In genomic region chr11:96345893-96346806, GRCm38 (mm10) we compare ENCODE assay signal across 9 mouse cellular contexts. TPM values are rescaled to one million over a fixed set of nuclear protein-coding genes. Genes with fewer than 3 reads are reported as not detected.
A peak's percentile ranks its signal among the peaks of the same experiment; 100 is the strongest.
DNase-seq lines count a peak whose midpoint lies in the region; ATAC-seq and TF ChIP-seq lines count a peak whose summit lies in the region.
"Had no signal": no experiment of that assay in that cellular context is flagged by ENCODE, and none has a peak within 500 bp of the region (broad histone marks: within the 10 kb centered on the region; RNA-seq: fewer than 3 reads in every experiment).

No protein-coding gene starts in this region.

- H3K4me2 ChIP-seq in hindbrain, postnatal 0 days (ENCODE audit: low read depth, low read length): peak overlapping the region; percentile 58
- peak overlapping the region; percentile 62 for H3K4me2 ChIP-seq in liver, embryonic 11.5 days
- H3K4me2 ChIP-seq in midbrain, embryonic 16.5 days (ENCODE audit: low read length): no peak overlapping the region

- no peaks in the 10 kb centered on the region for H3K9me3 ChIP-seq in ES-E14 (ENCODE audit: control insufficient read depth, insufficient read depth, low read depth, low read length)
- H3K9me3 ChIP-seq in hindbrain, postnatal 0 days (ENCODE audit: low read length): no peaks in the 10 kb centered on the region
- H3K9me3 ChIP-seq in liver, embryonic 11.5 days (ENCODE audit: control insufficient read depth, low read length): no peaks in the 10 kb centered on the region
- H3K9me3 ChIP-seq in midbrain, embryonic 16.5 days (replicated peaks; ENCODE audit: control insufficient read depth, low read length, poor library complexity, severe bottlenecking): 0 out of 2 replicates have a peak, but pooled peaks cover 2% of the 10 kb centered on the region

- peaks cover 68% of the 10 kb centered on the region for H3K27me3 ChIP-seq in hindbrain, postnatal 0 days (ENCODE audit: insufficient read depth, low read length)
- peaks cover 94% of the 10 kb centered on the region for H3K27me3 ChIP-seq in liver, embryonic 11.5 days (replicated peaks; ENCODE audit: control insufficient read depth, insufficient read depth, low read length)
- peaks cover 86% of the 10 kb centered on the region for H3K27me3 ChIP-seq in midbrain, embryonic 16.5 days (ENCODE audit: control insufficient read depth, insufficient read depth, low read depth, low read length)

- H3K27ac ChIP-seq in ES-E14 (ENCODE audit: insufficient read depth, low read depth, low read length, poor library complexity, severe bottlenecking): no peak overlapping the region
- H3K27ac ChIP-seq in hindbrain, postnatal 0 days: peak overlapping the region; percentile 89
- peak overlapping the region; percentile 8; the same call in 1 of the 2 replicates for H3K27ac ChIP-seq in liver, embryonic 11.5 days (ENCODE audit: low read depth, low read length)
- no peak overlapping the region for H3K27ac ChIP-seq in midbrain, embryonic 16.5 days (ENCODE audit: low read length)

- peaks cover 0 to 10% of the 10 kb centered on the region in 2 experiments; a peak in 1 of 4 replicates for H3K4me1 ChIP-seq in ES-E14 (ENCODE audit: control insufficient read depth in 2 of 2, insufficient read depth in 2 of 2, low read length in 2 of 2, poor library complexity in 1 of 2)
- 0 out of 2 replicates have a peak, but pooled peaks cover 4% of the 10 kb centered on the region for H3K4me1 ChIP-seq in hindbrain, postnatal 0 days (ENCODE audit: insufficient read depth, low read length)
- H3K4me1 ChIP-seq in liver, embryonic 11.5 days (replicated peaks; ENCODE audit: control insufficient read depth, insufficient read depth, low read length): peaks cover 11% of the 10 kb centered on the region
- peaks cover 3% of the 10 kb centered on the region for H3K4me1 ChIP-seq in midbrain, embryonic 16.5 days (ENCODE audit: control insufficient read depth, insufficient read depth, low read length)

- H3K9ac ChIP-seq in ES-E14 (ENCODE audit: insufficient read depth, low read depth, low read length, poor library complexity, severe bottlenecking): no peak overlapping the region
- H3K9ac ChIP-seq in hindbrain, postnatal 0 days (replicated peaks; ENCODE audit: low read length): peak overlapping the region; percentile 31
- peak overlapping the region; percentile 4 for H3K9ac ChIP-seq in liver, embryonic 11.5 days (ENCODE audit: low read depth, low read length)
- no peak overlapping the region for H3K9ac ChIP-seq in midbrain, embryonic 16.5 days (ENCODE audit: low read depth, low read length)

- 2% methylated on average over 44 of the region's 45 CpGs for WGBS in hindbrain, postnatal 0 days
- 9% methylated on average over 45 of the region's 45 CpGs for WGBS in liver, embryonic 11.5 days
- WGBS in midbrain, embryonic 16.5 days: 2% methylated on average over 45 of the region's 45 CpGs

- peak; percentile 63 for DNase-seq in embryo, embryonic 10.5 days (ENCODE audit: low spot score)
- no peak for DNase-seq in embryo, embryonic 10 days (ENCODE audit: low spot score)
- no peak for DNase-seq in ES-E14 (ENCODE audit: low read depth, low spot score)
- DNase-seq in hindbrain, postnatal 0 days (ENCODE audit: low spot score): peak; percentile 53
- DNase-seq in liver, embryonic 11.5 days (ENCODE audit: low spot score): no peak
- DNase-seq in frontal cortex, postnatal 10 days (ENCODE audit: low spot score in 2 of 2): no peak
- no peak for DNase-seq in gastrocnemius, adult 8-10 months (ENCODE audit: low spot score in 2 of 2)
- DNase-seq: right cerebral cortex, postnatal 4 days had no signal

- H3K36me3 ChIP-seq in ES-E14 (ENCODE audit: control insufficient read depth, insufficient read depth, low read length, poor library complexity, severe bottlenecking): no peaks in the 10 kb centered on the region
- H3K36me3 ChIP-seq in hindbrain, postnatal 0 days (ENCODE audit: insufficient read depth, low read length): no peaks in the 10 kb centered on the region
- H3K36me3 ChIP-seq in liver, embryonic 11.5 days (ENCODE audit: control insufficient read depth, insufficient read depth, low read length): no peaks in the 10 kb centered on the region
- no peaks in the 10 kb centered on the region for H3K36me3 ChIP-seq in midbrain, embryonic 16.5 days (ENCODE audit: control insufficient read depth, insufficient read depth, low read length)

- 0 out of 2 replicates have a peak, but pooled peaks have one; percentile 41 for ATAC-seq in hindbrain, postnatal 0 days
- no peak for ATAC-seq in liver, embryonic 11.5 days (replicated peaks; ENCODE audit: low FRiP score)
- ATAC-seq in midbrain, embryonic 16.5 days: no peak

- H3K4me3 ChIP-seq in ES-E14 (ENCODE audit: insufficient read depth in 1 of 2, low read depth in 1 of 2, low read length in 2 of 2, poor library complexity in 1 of 2, severe bottlenecking in 1 of 2): peak overlapping the region; percentile 14 to 32; a peak in 3 of 4 replicates
- H3K4me3 ChIP-seq in hindbrain, postnatal 0 days (ENCODE audit: low read length): peak overlapping the region; percentile 23
- H3K4me3 ChIP-seq in liver, embryonic 11.5 days (ENCODE audit: low read depth, low read length): peak overlapping the region; percentile 36
- no peak overlapping the region for H3K4me3 ChIP-seq in midbrain, embryonic 16.5 days (ENCODE audit: low read depth, low read length)

- in situ Hi-C loops in ES-E14 (cut with MboI; ENCODE audit: low sequenced_read_pairs in 2 of 2, unreplicated experiment in 2 of 2): no loop called here

- TF ChIP-seq CTCF in hindbrain, postnatal 0 days (IDR thresholded peaks at IDR 0.05; ENCODE audit: low read depth): no peak

TF ChIP-seq in ES-E14, 5 proteins besides CTCF, POLR2A, EP300 and RAD21:
- TF ChIP-seq ZNF384 (IDR thresholded peaks at IDR 0.05; ENCODE audit: low read depth, low read length) (no peak), ZC3H11A (IDR thresholded peaks at IDR 0.05; ENCODE audit: borderline replicate concordance, low read depth, low read length) (no peak), HCFC1 (IDR thresholded peaks at IDR 0.05; ENCODE audit: borderline replicate concordance, insufficient read depth, low read length) (no peak), MAFK (IDR thresholded peaks at IDR 0.05; ENCODE audit: insufficient read depth, low read depth, low read length) (no peak), CHD2 (IDR thresholded peaks at IDR 0.05; ENCODE audit: low read depth, low read length) (no peak)

RNA-seq across cellular contexts. Expression of gene Hoxb2, which starts 4.2 kb away (rescaled TPM):
- total RNA-seq in ES-E14 (2012; rRNA removed): 0.62 TPM in 1 of 2 replicates, not detected in the other
- total RNA-seq in hindbrain, postnatal 0 days (2014; rRNA removed): 35.4 and 36.4 TPM in 2 replicates
- 11.6 and 13.1 TPM in 2 replicates for polyA plus RNA-seq in hindbrain, postnatal 0 days (2015; fragmentation: Nextera tagmentation; extraction: Ambion mirVana)
- polyA plus RNA-seq in liver, embryonic 11.5 days (2014; fragmentation: Nextera tagmentation; extraction: Ambion mirVana): 11.2 and 11.3 TPM in 2 replicates
- polyA plus RNA-seq in midbrain, embryonic 16.5 days (2015; fragmentation: Nextera tagmentation; extraction: Ambion mirVana): 0.11 and 0.21 TPM in 2 replicates
- total RNA-seq in gastrocnemius, adult 8-10 months (2022): under 1 TPM in 2 of 4 experiments, not detected in 2; 0.22 to 0.24 TPM

RNA-seq across cellular contexts. Expression of gene Hoxb1, which starts 19.4 kb away (rescaled TPM):
- total RNA-seq in ES-E14 (2012; rRNA removed): 0.37 and 0.49 TPM in 2 replicates
- total RNA-seq in hindbrain, postnatal 0 days (2014; rRNA removed): 0.21 TPM in 1 of 2 replicates, not detected in the other
- 0.08 and 0.24 TPM in 2 replicates for polyA plus RNA-seq in hindbrain, postnatal 0 days (2015; fragmentation: Nextera tagmentation; extraction: Ambion mirVana)
- 0.73 and 0.85 TPM in 2 replicates for polyA plus RNA-seq in liver, embryonic 11.5 days (2014; fragmentation: Nextera tagmentation; extraction: Ambion mirVana)
- not detected in 2 replicates for polyA plus RNA-seq in midbrain, embryonic 16.5 days (2015; fragmentation: Nextera tagmentation; extraction: Ambion mirVana)
- not detected for total RNA-seq in gastrocnemius, adult 8-10 months (2022)

RNA-seq across cellular contexts. Expression of gene Hoxb3, which starts 23.0 kb away (rescaled TPM):
- total RNA-seq in ES-E14 (2012; rRNA removed): 0.54 TPM in 1 of 2 replicates, not detected in the other
- 42.1 and 42.2 TPM in 2 replicates for total RNA-seq in hindbrain, postnatal 0 days (2014; rRNA removed)
- polyA plus RNA-seq in hindbrain, postnatal 0 days (2015; fragmentation: Nextera tagmentation; extraction: Ambion mirVana): 6.6 and 8.1 TPM in 2 replicates
- polyA plus RNA-seq in liver, embryonic 11.5 days (2014; fragmentation: Nextera tagmentation; extraction: Ambion mirVana): 0.97 and 1.3 TPM in 2 replicates
- not detected in 2 replicates for polyA plus RNA-seq in midbrain, embryonic 16.5 days (2015; fragmentation: Nextera tagmentation; extraction: Ambion mirVana)
- total RNA-seq in gastrocnemius, adult 8-10 months (2022): under 1 TPM; 0.24 to 0.40 (median 0.30) TPM

RNA-seq across cellular contexts. Expression of gene Hoxb4, which starts 28.1 kb away (rescaled TPM):
- 0.21 and 1.2 TPM in 2 replicates for total RNA-seq in ES-E14 (2012; rRNA removed)
- total RNA-seq in hindbrain, postnatal 0 days (2014; rRNA removed): 4.2 and 8.6 TPM in 2 replicates
- 2.4 and 3.3 TPM in 2 replicates for polyA plus RNA-seq in hindbrain, postnatal 0 days (2015; fragmentation: Nextera tagmentation; extraction: Ambion mirVana)
- polyA plus RNA-seq in liver, embryonic 11.5 days (2014; fragmentation: Nextera tagmentation; extraction: Ambion mirVana): 0.71 and 1.1 TPM in 2 replicates
- polyA plus RNA-seq in midbrain, embryonic 16.5 days (2015; fragmentation: Nextera tagmentation; extraction: Ambion mirVana): not detected in 2 replicates
- total RNA-seq in gastrocnemius, adult 8-10 months (2022): under 1 TPM; 0.15 to 0.46 (median 0.21) TPM

RNA-seq across cellular contexts. Expression of gene Hoxb5, which starts 43.0 kb away (rescaled TPM):
- total RNA-seq in ES-E14 (2012; rRNA removed): 0.09 and 0.16 TPM in 2 replicates
- 16.5 and 24.3 TPM in 2 replicates for total RNA-seq in hindbrain, postnatal 0 days (2014; rRNA removed)
- polyA plus RNA-seq in hindbrain, postnatal 0 days (2015; fragmentation: Nextera tagmentation; extraction: Ambion mirVana): 109 and 113 TPM in 2 replicates
- 3.7 and 4.5 TPM in 2 replicates for polyA plus RNA-seq in liver, embryonic 11.5 days (2014; fragmentation: Nextera tagmentation; extraction: Ambion mirVana)
- 0.14 TPM in 1 of 2 replicates, not detected in the other for polyA plus RNA-seq in midbrain, embryonic 16.5 days (2015; fragmentation: Nextera tagmentation; extraction: Ambion mirVana)
- under 1 TPM; 0.29 to 0.49 (median 0.37) TPM for total RNA-seq in gastrocnemius, adult 8-10 months (2022)

Comparison
In these comparisons a context has a peak if more than half of its experiments do, and no peak if none do; other contexts are left out.
1. DNase-seq: peak in embryo, embryonic 10.5 days (single experiment) and hindbrain, postnatal 0 days (single experiment); none in embryo, embryonic 10 days (single experiment), ES-E14 (single experiment), liver, embryonic 11.5 days (single experiment), frontal cortex, postnatal 10 days (0 of 2) and gastrocnemius, adult 8-10 months (0 of 2).
2. H3K27ac ChIP-seq: peak in hindbrain, postnatal 0 days (single experiment) and liver, embryonic 11.5 days (single experiment); none in ES-E14 (single experiment) and midbrain, embryonic 16.5 days (single experiment).
3. H3K9ac ChIP-seq: peak in hindbrain, postnatal 0 days (single experiment) and liver, embryonic 11.5 days (single experiment); none in ES-E14 (single experiment) and midbrain, embryonic 16.5 days (single experiment).
4. RNA of gene Hoxb2, which starts 4.2 kb away (total RNA-seq): 35.4 to 36.4 TPM in hindbrain, postnatal 0 days; 0.62 TPM in ES-E14 and 0.22 to 0.24 TPM in gastrocnemius, adult 8-10 months; every median in the first group is over 10 times any median in the second.
5. RNA of gene Hoxb3, which starts 23.0 kb away (total RNA-seq): 42.1 to 42.2 TPM in hindbrain, postnatal 0 days; 0.54 TPM in ES-E14 and 0.24 to 0.40 TPM in gastrocnemius, adult 8-10 months; every median in the first group is over 10 times any median in the second.